Mouse (Mus musculus) heart, embryonic 15.5 days (tissue): ENCODE data around the gene Cct5. TPM values are rescaled to one million over a fixed set of nuclear protein-coding genes. Genes with fewer than 3 reads are reported as not detected.

ENCODE experiments used
- ATAC-seq: fragments of 200-750 bp; cut with Nextera tagmentation; replicated peaks from 2 replicates; pipeline ENCODE4 v1.8.0; 2017; ENCODE audit warnings: low read depth, moderate TSS enrichment; ENCODE audit not compliant: insufficient number of reproducible peaks, insufficient read depth, low FRiP score
- H3K27ac ChIP-seq: fragments of 300-500 bp; sonication (generic); 2 replicates; pipeline ENCODE4 v1.5.1; 2015; ENCODE audit warnings: mild to moderate bottlenecking, inconsistent platforms
- H3K27me3 ChIP-seq: fragments of 300-500 bp; sonication (generic); 2 replicates; pipeline ENCODE4 v1.6.1; 2015; ENCODE audit warnings: inconsistent platforms
- H3K36me3 ChIP-seq: fragments of 300-500 bp; sonication (generic); 2 replicates; pipeline ENCODE4 v1.6.1; 2015; ENCODE audit warnings: mild to moderate bottlenecking, inconsistent platforms
- H3K4me1 ChIP-seq: fragments of 300-500 bp; sonication (generic); replicated peaks from 2 replicates; pipeline ENCODE4 v1.6.1; 2015; ENCODE audit warnings: inconsistent platforms
- H3K4me2 ChIP-seq: fragments of 300-500 bp; sonication (generic); 2 replicates; pipeline ENCODE4 v1.6.1; 2015; ENCODE audit warnings: inconsistent platforms, mild to moderate bottlenecking, moderate library complexity
- H3K4me3 ChIP-seq: fragments of 300-500 bp; sonication (generic); 2 replicates; pipeline ENCODE4 v1.5.1; 2015; ENCODE audit warnings: mild to moderate bottlenecking, inconsistent platforms
- H3K9ac ChIP-seq: fragments of 300-500 bp; sonication (generic); 2 replicates; pipeline ENCODE4 v1.6.1; 2015; ENCODE audit warnings: mild to moderate bottlenecking, inconsistent platforms
- H3K9me3 ChIP-seq: fragments of 300-500 bp; sonication (generic); replicated peaks from 2 replicates; pipeline ENCODE4 v1.6.1; 2016; ENCODE audit warnings: inconsistent platforms
- WGBS: fragments of 180-500 bp; shearing (Covaris S2); methylation state at CpG from one replicate; pipeline ENCODE4 v1.1.7; 2015; ENCODE audit warnings: mixed read lengths; 5-methylcytosine and 5-hydroxymethylcytosine counted together
- polyA plus RNA-seq: library from polyadenylated mRNA; unstranded; fragments of >200 nt; fragmentation: Nextera tagmentation; extraction: Ambion mirVana; gene quantifications from 2 replicates; pipeline ENCODE4 v1.2.1, GENCODE M21; 2015

Cct5 gene
- polyA plus RNA-seq, 1 experiment from 2014 or later = 312 TPM

GRCm38 (mm10) chr15:31576076-31576475, 25.5 kb downstream of the Cct5 start:
- WGBS = 74% methylated on average over 5 of the region's 5 CpGs
- Histone ChIP-seq H3K27me3 (no peaks in the 10 kb centered on the region), H3K4me1 (peaks cover 5% of the 10 kb centered on the region; the same call in 1 of the 2 replicates), H3K36me3 (no peaks in the 10 kb centered on the region), H3K4me3 (no peak overlapping the region), H3K9me3 (no peaks in the 10 kb centered on the region), H3K4me2 (no peak overlapping the region), H3K27ac (no peak overlapping the region), H3K9ac (no peak overlapping the region)
- ATAC-seq = no peak

GRCm38 (mm10) chr15:31573692-31574091, 27.9 kb downstream of the Cct5 start:
- Histone ChIP-seq H3K4me3 (no peak overlapping the region), H3K4me1 (peaks cover 16% of the 10 kb centered on the region)
- ATAC-seq = no peak

GRCm38 (mm10) chr15:31573287-31573686, 28.3 kb downstream of the Cct5 start:
- Histone ChIP-seq H3K27me3 (no peaks in the 10 kb centered on the region), H3K9me3 (no peaks in the 10 kb centered on the region), H3K4me3 (no peak overlapping the region), H3K4me1 (peaks cover 20% of the 10 kb centered on the region), H3K36me3 (no peaks in the 10 kb centered on the region), H3K9ac (no peak overlapping the region), H3K27ac (no peak overlapping the region), H3K4me2 (no peak overlapping the region)
- ATAC-seq = no peak
- 50% methylated on average over 4 of the region's 4 CpGs for WGBS

More at GRCm38 (mm10) chr15:31573692-31574091, 27.9 kb downstream of the Cct5 start:
- no peak overlapping the region for H3K27ac ChIP-seq
- H3K36me3 ChIP-seq = no peaks in the 10 kb centered on the region
- H3K9ac ChIP-seq = no peak overlapping the region
- H3K27me3 ChIP-seq = no peaks in the 10 kb centered on the region
- H3K9me3 ChIP-seq = no peaks in the 10 kb centered on the region
- no peak overlapping the region for H3K4me2 ChIP-seq

- Histone ChIP-seq H3K27ac (no peak overlapping the region), H3K36me3 (no peaks in the 10 kb centered on the region), H3K4me1 (peaks cover 23% of the 10 kb centered on the region), H3K4me3 (no peak overlapping the region), H3K9ac (no peak overlapping the region), H3K27me3 (no peaks in the 10 kb centered on the region), H3K9me3 (no peaks in the 10 kb centered on the region), H3K4me2 (no peak overlapping the region)
- ATAC-seq = no peak
- 68% methylated on average over 16 of the region's 16 CpGs for WGBS
These were observed 29.5 kb downstream of the Cct5 start for GRCm38 (mm10) chr15:31571906-31572722.

GRCm38 (mm10) chr15:31570959-31571358, 30.6 kb downstream of the Cct5 start:
- Histone ChIP-seq H3K9me3 (no peaks in the 10 kb centered on the region), H3K27me3 (no peaks in the 10 kb centered on the region), H3K9ac (no peak overlapping the region), H3K4me1 (peaks cover 23% of the 10 kb centered on the region), H3K36me3 (no peaks in the 10 kb centered on the region), H3K4me3 (no peak overlapping the region), H3K27ac (no peak overlapping the region), H3K4me2 (no peak overlapping the region)
- 84% methylated on average over 8 of the region's 8 CpGs for WGBS
- no peak for ATAC-seq

- no peaks in the 10 kb centered on the region for H3K36me3 ChIP-seq
- H3K4me2 ChIP-seq = 0 out of 2 replicates have a peak overlapping the region, but pooled peaks have one; percentile 56
- no peak overlapping the region; the same call in 1 of the 2 replicates for H3K27ac ChIP-seq
- no peaks in the 10 kb centered on the region for H3K9me3 ChIP-seq
- 46% methylated on average over 9 of the region's 9 CpGs for WGBS
- no peak for ATAC-seq
- no peaks in the 10 kb centered on the region for H3K27me3 ChIP-seq
- no peak overlapping the region for H3K9ac ChIP-seq
- H3K4me1 ChIP-seq = peaks cover 23% of the 10 kb centered on the region
- no peak overlapping the region for H3K4me3 ChIP-seq
These were observed 32.1 kb downstream of the Cct5 start for GRCm38 (mm10) chr15:31569325-31570022.

GRCm38 (mm10) chr15:31568581-31568996, 33.0 kb downstream of the Cct5 start:
- WGBS = 4% methylated on average over 12 of the region's 12 CpGs
- peak; percentile 80 for ATAC-seq
- Histone ChIP-seq H3K4me3 (peak overlapping the region; percentile 28), H3K36me3 (no peaks in the 10 kb centered on the region), H3K9ac (peak overlapping the region; percentile 15; the same call in 1 of the 2 replicates), H3K4me2 (peak overlapping the region; percentile 56), H3K27ac (peak overlapping the region; percentile 60), H3K9me3 (no peaks in the 10 kb centered on the region), H3K4me1 (peaks cover 29% of the 10 kb centered on the region), H3K27me3 (no peaks in the 10 kb centered on the region)

- no peak overlapping the region for H3K4me3 ChIP-seq
- WGBS = 78% methylated on average over 7 of the region's 7 CpGs
- H3K9ac ChIP-seq = no peak overlapping the region
- H3K9me3 ChIP-seq = no peaks in the 10 kb centered on the region
- H3K27me3 ChIP-seq = no peaks in the 10 kb centered on the region
- no peak for ATAC-seq
- no peaks in the 10 kb centered on the region for H3K36me3 ChIP-seq
- no peak overlapping the region; the same call in 1 of the 2 replicates for H3K4me2 ChIP-seq
- no peak overlapping the region for H3K27ac ChIP-seq
- H3K4me1 ChIP-seq = peaks cover 36% of the 10 kb centered on the region
These were observed 34.2 kb downstream of the Cct5 start for GRCm38 (mm10) chr15:31567431-31567830.

GRCm38 (mm10) chr15:31565786-31566185, 35.8 kb downstream of the Cct5 start:
- Histone ChIP-seq H3K27ac (no peak overlapping the region), H3K4me3 (no peak overlapping the region), H3K36me3 (no peaks in the 10 kb centered on the region), H3K4me1 (peaks cover 31% of the 10 kb centered on the region), H3K4me2 (no peak overlapping the region), H3K9ac (no peak overlapping the region), H3K27me3 (no peaks in the 10 kb centered on the region), H3K9me3 (no peaks in the 10 kb centered on the region)
- no peak for ATAC-seq
- 65% methylated on average over 1 of the region's 1 CpGs for WGBS

GRCm38 (mm10) chr15:31565184-31565583, 36.4 kb downstream of the Cct5 start, which contains the start of gene Cmbl:
TSS of gene Cmbl (plus strand) at chr15:31565389.
- no peak within 1 kb of the TSS for H3K4me2 ChIP-seq
- H3K9ac ChIP-seq = no peak within 1 kb of the TSS
- ATAC-seq = no peak
- H3K4me1 ChIP-seq = peaks cover 31% of the 10 kb centered on the region
- no peaks in the 10 kb centered on the region for H3K27me3 ChIP-seq
- no peak within 1 kb of the TSS for H3K4me3 ChIP-seq
- H3K36me3 ChIP-seq = no peaks in the 10 kb centered on the region
- 77% methylated on average over 5 of the region's 5 CpGs for WGBS
- no peaks in the 10 kb centered on the region for H3K9me3 ChIP-seq
- no peak within 1 kb of the TSS for H3K27ac ChIP-seq

GRCm38 (mm10) chr15:31563577-31564546, 37.7 kb downstream of the Cct5 start:
- WGBS = 37% methylated on average over 19 of the region's 19 CpGs
- H3K36me3 ChIP-seq = no peaks in the 10 kb centered on the region
- peaks cover 21% of the 10 kb centered on the region for H3K4me1 ChIP-seq
- H3K27me3 ChIP-seq = no peaks in the 10 kb centered on the region
- no peaks in the 10 kb centered on the region for H3K9me3 ChIP-seq
- H3K4me2 ChIP-seq = peak overlapping the region; percentile 44
- no peak overlapping the region for H3K27ac ChIP-seq
- ATAC-seq = no peak
- H3K9ac ChIP-seq = no peak overlapping the region
- H3K4me3 ChIP-seq = no peak overlapping the region
